Comparison of ENCODE assay signal across 26 mouse cellular contexts in genomic region chr9:41082891-41083290, GRCm38 (mm10).
DNase-seq lines count a peak whose midpoint lies in the region; ATAC-seq and TF ChIP-seq lines count a peak whose summit lies in the region.
"Had no signal": no experiment of that assay in that cellular context is flagged by ENCODE, and none has a peak within 500 bp of the region (broad histone marks: within the 10 kb centered on the region; RNA-seq: fewer than 3 reads in every experiment).

No protein-coding gene starts in this region.

- TF ChIP-seq EP300 in heart, adult 2 months (IDR thresholded peaks at IDR 0.05; ENCODE audit: insufficient read depth, low read depth, low read length): no peak

- H3K9me3 ChIP-seq in heart, embryonic 10.5 days: no peaks in the 10 kb centered on the region
- H3K9me3 ChIP-seq: embryonic facial prominence, embryonic 12.5 days; limb, embryonic 10.5 days; limb, embryonic 15.5 days; lung, embryonic 15.5 days; midbrain, embryonic 13.5 days; neural tube, embryonic 15.5 days; stomach, embryonic 15.5 days had no signal

- peaks cover 66% of the 10 kb centered on the region for H3K4me1 ChIP-seq in heart, embryonic 10.5 days
- H3K4me1 ChIP-seq in heart, adult 2 months (ENCODE audit: control insufficient read depth, insufficient read depth, low read length): peaks cover 11% of the 10 kb centered on the region
- peaks cover 4% of the 10 kb centered on the region; the same call in 1 of the 2 replicates for H3K4me1 ChIP-seq in small intestine, adult 2 months (ENCODE audit: control insufficient read depth, insufficient read depth, insufficient read length, low read length)

- WGBS in heart, embryonic 10.5 days: 69% methylated on average over 3 of the region's 3 CpGs
- 47% methylated on average over 3 of the region's 3 CpGs for WGBS in heart, adult 2 months
- 43% methylated on average over 3 of the region's 3 CpGs for WGBS in small intestine, adult 2 months

- H3K9ac ChIP-seq in heart, adult 2 months (ENCODE audit: low read depth, low read length): no peak overlapping the region
- H3K9ac ChIP-seq: embryonic facial prominence, embryonic 12.5 days; limb, embryonic 15.5 days; liver, embryonic 14.5 days; lung, embryonic 15.5 days; midbrain, embryonic 13.5 days; neural tube, embryonic 15.5 days; stomach, embryonic 15.5 days had no signal

- H3K27ac ChIP-seq in heart, embryonic 10.5 days: 0 out of 2 replicates have a peak overlapping the region, but pooled peaks have one; percentile 19
- no peak overlapping the region for H3K27ac ChIP-seq in heart, adult 2 months
- H3K27ac ChIP-seq in small intestine, adult 2 months (ENCODE audit: insufficient read depth, low read depth, low read length): peak overlapping the region; percentile 31; the same call in 1 of the 2 replicates
- H3K27ac ChIP-seq: embryonic facial prominence, embryonic 12.5 days; limb, embryonic 10.5 days; liver, embryonic 14.5 days; lung, embryonic 15.5 days; midbrain, embryonic 13.5 days; neural tube, embryonic 15.5 days; stomach, embryonic 15.5 days had no signal

- no peaks in the 10 kb centered on the region for H3K79me2 ChIP-seq in heart, adult 2 months (replicated peaks; ENCODE audit: control insufficient read depth, insufficient read depth, low read length)

- peak; percentile 21 for ATAC-seq in CD4-positive, CD25-positive, alpha-beta regulatory T cell, adult 4 months
- ATAC-seq: forebrain, embryonic 14.5 days; hindbrain, embryonic 16.5 days; intestine, postnatal 0 days; midbrain, embryonic 13.5 days had no signal

- DNase-seq in heart, embryonic 10.5 days (ENCODE audit: low spot score): no peak
- DNase-seq in heart, adult 2 months: no peak
- DNase-seq in induced T-regulatory cell, adult 2 months (ENCODE audit: low read depth): peak; percentile 62
- DNase-seq in gastrocnemius, postnatal 10 days: no peak
- no peak for DNase-seq in ovary, postnatal 10 days (ENCODE audit: low spot score)
- DNase-seq in right cerebral cortex, adult 18-20 months: no peak
- DNase-seq: adrenal gland, adult 8-10 months; cerebellum, adult 9-11 months; embryo, embryonic 11 days; gastrocnemius, postnatal 25 days; heart, postnatal 14 days; kidney, adult 9 months; kidney, postnatal 10 days had no signal

- intact Hi-C loops in heart, adult 2 months (cut with DNase I): no loop called here

- no peak for TF ChIP-seq CTCF in heart, adult 2 months (IDR thresholded peaks at IDR 0.05)
- no peak for TF ChIP-seq CTCF in small intestine, adult 2 months (IDR thresholded peaks at IDR 0.05; ENCODE audit: extremely low read depth, insufficient read length, insufficient replicate concordance, low read depth, low read length)

- no peak overlapping the region for H3K4me3 ChIP-seq in heart, embryonic 10.5 days
- H3K4me3 ChIP-seq in heart, adult 2 months: no peak overlapping the region
- no peak overlapping the region for H3K4me3 ChIP-seq in small intestine, adult 2 months (ENCODE audit: low read depth, low read length)
- H3K4me3 ChIP-seq: embryonic facial prominence, embryonic 12.5 days; limb, embryonic 10.5 days; limb, embryonic 15.5 days; lung, embryonic 15.5 days; midbrain, embryonic 13.5 days; neural tube, embryonic 15.5 days; stomach, embryonic 15.5 days had no signal

- H3K27me3 ChIP-seq in heart, embryonic 10.5 days (ENCODE audit: insufficient read depth, poor library complexity, severe bottlenecking): no peaks in the 10 kb centered on the region
- no peaks in the 10 kb centered on the region for H3K27me3 ChIP-seq in heart, adult 2 months (ENCODE audit: control insufficient read depth, insufficient read depth, low read length)
- no peaks in the 10 kb centered on the region for H3K27me3 ChIP-seq in small intestine, adult 2 months (ENCODE audit: control insufficient read depth, insufficient read depth, low read length)
- H3K27me3 ChIP-seq: embryonic facial prominence, embryonic 12.5 days; limb, embryonic 15.5 days; lung, embryonic 15.5 days; midbrain, embryonic 13.5 days; neural tube, embryonic 15.5 days; stomach, embryonic 15.5 days had no signal

- no peaks in the 10 kb centered on the region for H3K36me3 ChIP-seq in heart, embryonic 10.5 days
- H3K36me3 ChIP-seq in heart, adult 2 months (ENCODE audit: control insufficient read depth, insufficient read depth, low read length): no peaks in the 10 kb centered on the region
- H3K36me3 ChIP-seq in small intestine, adult 2 months (ENCODE audit: control insufficient read depth, insufficient read depth, low read length): no peaks in the 10 kb centered on the region
- H3K36me3 ChIP-seq: embryonic facial prominence, embryonic 12.5 days; limb, embryonic 10.5 days; limb, embryonic 15.5 days; lung, embryonic 15.5 days; midbrain, embryonic 13.5 days; neural tube, embryonic 15.5 days; stomach, embryonic 15.5 days had no signal

- no peak for TF ChIP-seq POLR2A in heart, adult 2 months (IDR thresholded peaks at IDR 0.05; ENCODE audit: insufficient read depth, low read depth, low read length)
- no peak for TF ChIP-seq POLR2A in small intestine, adult 2 months (IDR thresholded peaks at IDR 0.05; ENCODE audit: low read depth, low read length)
